Mouse (Mus musculus) hindbrain, postnatal 0 days (tissue): ENCODE measurements at regions not wholly inside any gene's neighbourhood (a gene's known extent, or its start where the extent isn't known, plus 50 kb on each side); places are given as distances from the start of the nearest gene placed in this dataset.
A peak's percentile ranks its signal among the peaks of the same experiment; 100 is the strongest.

Source experiments
- ATAC-seq: fragments of 200-750 bp; cut with Nextera tagmentation; 2 replicates; pipeline ENCODE4 v1.8.0; 2017; ENCODE audit warnings: mild to moderate bottlenecking, moderate TSS enrichment, moderate library complexity
- DNase-seq: peaks from one replicate; pipeline ENCODE4 v3.0.0-alpha.2; 2015; ENCODE audit warnings: low spot score
- H3K27ac ChIP-seq: fragments of 300-500 bp; sonication (generic); 2 replicates; pipeline ENCODE4 v1.5.1; 2014; ENCODE audit warnings: mild to moderate bottlenecking
- H3K27me3 ChIP-seq: fragments of 300-500 bp; sonication (generic); 2 replicates; pipeline ENCODE4 v1.6.1; 2014; ENCODE audit warnings: low read length, mixed read lengths; ENCODE audit not compliant: insufficient read depth
- H3K36me3 ChIP-seq: fragments of 300-500 bp; sonication (generic); 2 replicates; pipeline ENCODE4 v1.6.1; 2014; ENCODE audit warnings: low read length, mixed read lengths; ENCODE audit not compliant: insufficient read depth
- H3K4me1 ChIP-seq: fragments of 300-500 bp; sonication (generic); 2 replicates; pipeline ENCODE4 v1.6.1; 2014; ENCODE audit warnings: antibody characterized with exemption, low read length, mixed read lengths; ENCODE audit not compliant: insufficient read depth
- H3K4me2 ChIP-seq: fragments of 300-500 bp; sonication (generic); 2 replicates; pipeline ENCODE4 v1.6.1; 2014; ENCODE audit warnings: low read depth, mild to moderate bottlenecking, low read length, moderate library complexity, mixed read lengths
- H3K4me3 ChIP-seq: fragments of 300-500 bp; sonication (generic); 2 replicates; pipeline ENCODE4 v1.5.1; 2014; ENCODE audit warnings: low read length
- H3K9ac ChIP-seq: fragments of 300-500 bp; sonication (generic); replicated peaks from 2 replicates; pipeline ENCODE4 v1.6.1; 2014; ENCODE audit warnings: mild to moderate bottlenecking, low read length, moderate library complexity, mixed read lengths
- H3K9me3 ChIP-seq: fragments of 300-500 bp; sonication (generic); 2 replicates; pipeline ENCODE4 v1.6.1; 2016; ENCODE audit warnings: low read length, mixed read lengths
- CTCF ChIP-seq: IDR thresholded peaks from 2 replicates; pipeline ENCODE4 v1.5.1; 2016; ENCODE audit warnings: antibody characterized with exemption, control low read depth, low read depth
- WGBS: fragments of 180-500 bp; shearing (Covaris S2); extraction: QIAGEN DNeasy Blood & Tissue Kit; methylation state at CpG from one replicate; pipeline ENCODE4 v1.1.7; 2014; 5-methylcytosine and 5-hydroxymethylcytosine counted together

DNA sequence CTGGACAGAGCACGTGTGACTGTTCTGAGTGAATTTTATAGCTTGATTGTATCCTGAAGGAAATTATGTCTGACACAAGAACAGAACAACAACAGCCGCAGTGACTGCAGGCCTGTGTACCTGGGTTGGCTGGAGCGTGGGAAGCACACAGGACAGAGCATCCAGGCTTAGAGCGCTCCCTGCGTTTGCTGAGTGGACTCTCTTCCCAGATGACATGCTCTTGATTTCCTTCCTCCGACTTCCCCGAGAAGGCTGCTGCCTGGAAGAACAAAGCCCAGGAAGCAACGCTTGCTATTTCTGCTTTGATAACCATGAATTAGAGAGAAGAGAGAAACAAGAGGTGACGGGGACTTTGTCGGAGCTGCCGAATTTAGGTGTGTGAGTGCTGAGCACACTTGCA, 532.2 kb downstream of the 1810013L24Rik start:
- no peaks in the 10 kb centered on the region for H3K27me3 ChIP-seq
- TF ChIP-seq CTCF = 0 out of 2 replicates have a peak, but pooled peaks have one; percentile 31
- H3K9me3 ChIP-seq = no peaks in the 10 kb centered on the region
- H3K4me1 ChIP-seq = no peaks in the 10 kb centered on the region
- H3K36me3 ChIP-seq = no peaks in the 10 kb centered on the region
- H3K9ac ChIP-seq = no peak overlapping the region
- H3K27ac ChIP-seq = no peak overlapping the region
- ATAC-seq (no peak), DNase-seq (peak; percentile 14)
- WGBS = 43% methylated on average over 11 of the region's 11 CpGs
- no peak overlapping the region for H3K4me2 ChIP-seq
- no peak overlapping the region for H3K4me3 ChIP-seq

DNA sequence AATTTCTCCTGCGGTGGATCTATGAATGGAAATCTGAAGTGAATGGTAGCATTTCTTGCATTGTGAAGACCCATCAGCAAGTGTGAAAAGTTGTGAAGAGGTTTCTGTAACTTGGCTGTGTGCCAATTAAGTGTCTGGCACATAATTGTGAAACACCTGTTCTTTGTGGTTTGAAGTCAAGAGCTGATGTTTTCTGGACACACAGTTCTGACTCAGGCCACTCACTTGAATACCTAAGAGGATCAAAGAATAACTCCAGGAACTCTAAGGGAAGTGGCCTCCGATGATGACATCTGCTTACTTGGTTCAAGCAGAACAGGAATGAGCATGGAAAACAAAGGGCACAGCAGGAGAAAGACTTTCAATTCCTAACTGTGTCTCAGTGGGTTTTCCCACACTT, 534.2 kb downstream of the 1810013L24Rik start:
- no peak overlapping the region for H3K4me3 ChIP-seq
- no peak overlapping the region for H3K27ac ChIP-seq
- H3K27me3 ChIP-seq = no peaks in the 10 kb centered on the region
- no peak overlapping the region for H3K9ac ChIP-seq
- no peak for TF ChIP-seq CTCF
- H3K9me3 ChIP-seq = no peaks in the 10 kb centered on the region
- 45% methylated on average over 2 of the region's 2 CpGs for WGBS
- no peaks in the 10 kb centered on the region for H3K36me3 ChIP-seq
- H3K4me1 ChIP-seq = no peaks in the 10 kb centered on the region
- peak; percentile 8 for DNase-seq
- no peak overlapping the region for H3K4me2 ChIP-seq
- ATAC-seq = no peak

DNA sequence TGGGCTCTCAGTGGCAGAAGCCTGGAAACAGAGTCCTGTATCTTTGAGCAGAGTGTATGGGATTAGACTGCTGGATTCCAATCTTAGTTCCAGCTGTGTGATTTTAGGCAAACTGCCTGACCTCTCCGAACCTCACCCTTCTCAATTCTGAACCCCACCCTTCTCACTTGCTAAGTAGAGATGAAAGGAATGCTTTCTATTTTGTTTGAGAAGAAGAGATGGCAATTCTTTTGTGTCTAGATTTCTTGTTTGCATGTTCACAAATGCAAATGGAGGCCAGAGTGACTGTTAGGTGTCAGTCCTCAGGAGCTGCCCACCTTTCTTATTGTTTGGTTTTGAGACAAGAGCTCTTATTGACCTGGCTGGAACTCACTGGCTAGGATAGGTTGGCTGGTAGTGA, 561.1 kb downstream of the 1810013L24Rik start:
- H3K9ac ChIP-seq = no peak overlapping the region
- no peak for DNase-seq
- H3K4me3 ChIP-seq = no peak overlapping the region
- 48% methylated on average over 1 of the region's 1 CpGs for WGBS
- no peaks in the 10 kb centered on the region for H3K9me3 ChIP-seq
- no peak overlapping the region for H3K27ac ChIP-seq
- no peaks in the 10 kb centered on the region for H3K27me3 ChIP-seq
- H3K4me2 ChIP-seq = no peak overlapping the region
- ATAC-seq = no peak
- no peaks in the 10 kb centered on the region for H3K36me3 ChIP-seq
- no peaks in the 10 kb centered on the region for H3K4me1 ChIP-seq
- no peak for TF ChIP-seq CTCF

DNA sequence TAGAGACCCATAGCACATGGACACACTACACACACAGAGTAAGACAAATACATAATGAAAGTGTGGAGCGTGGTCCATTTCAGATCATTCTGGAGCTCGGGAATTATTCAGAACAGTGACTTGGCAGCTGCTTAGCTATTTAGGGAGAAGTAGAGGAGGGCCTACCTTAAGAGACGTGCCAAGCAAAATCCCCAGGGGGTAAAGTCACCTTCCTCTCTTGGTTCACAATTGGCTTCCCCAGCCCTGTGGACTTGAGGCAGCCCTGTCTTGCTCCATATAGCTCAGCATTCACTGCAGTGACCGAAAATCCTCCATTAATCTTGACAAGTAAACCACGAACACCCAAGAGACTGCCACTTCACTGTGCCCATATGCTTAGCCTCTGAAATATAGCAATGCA, 574.8 kb downstream of the 1810013L24Rik start:
- 77% methylated on average over 5 of the region's 5 CpGs for WGBS
- no peak for ATAC-seq
- DNase-seq = no peak
- no peaks in the 10 kb centered on the region for H3K4me1 ChIP-seq
- H3K4me2 ChIP-seq = no peak overlapping the region
- no peak overlapping the region for H3K4me3 ChIP-seq
- H3K27ac ChIP-seq = no peak overlapping the region
- H3K27me3 ChIP-seq = no peaks in the 10 kb centered on the region
- H3K36me3 ChIP-seq = no peaks in the 10 kb centered on the region
- no peak overlapping the region for H3K9ac ChIP-seq
- no peak for TF ChIP-seq CTCF
- H3K9me3 ChIP-seq = no peaks in the 10 kb centered on the region

DNA sequence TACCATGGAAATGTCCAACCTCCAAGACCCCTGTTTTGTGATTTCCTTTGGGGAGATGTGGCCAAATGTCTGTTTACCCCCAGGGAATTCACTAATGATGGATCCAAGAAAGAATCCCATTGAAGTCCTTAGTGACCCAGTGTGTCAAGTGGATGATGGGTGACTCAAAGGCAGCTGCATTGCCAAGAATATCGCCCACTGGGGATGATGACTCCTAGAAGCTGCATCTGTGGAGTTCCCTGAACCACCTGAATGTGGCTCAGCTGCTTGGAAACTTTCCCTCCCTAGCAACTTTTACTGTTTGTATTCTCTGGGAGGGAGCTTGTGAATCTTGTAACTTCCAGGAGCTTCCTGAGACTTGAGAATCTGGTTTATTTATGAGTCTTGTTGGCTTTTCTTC, 578.3 kb downstream of the 1810013L24Rik start:
- Histone ChIP-seq H3K9ac (no peak overlapping the region), H3K9me3 (no peaks in the 10 kb centered on the region), H3K4me2 (no peak overlapping the region), H3K4me3 (no peak overlapping the region), H3K27me3 (no peaks in the 10 kb centered on the region), H3K4me1 (no peaks in the 10 kb centered on the region), H3K27ac (no peak overlapping the region), H3K36me3 (no peaks in the 10 kb centered on the region)
- DNase-seq (no peak), ATAC-seq (no peak)
- no peak for TF ChIP-seq CTCF
- 86% methylated on average over 1 of the region's 1 CpGs for WGBS

DNA sequence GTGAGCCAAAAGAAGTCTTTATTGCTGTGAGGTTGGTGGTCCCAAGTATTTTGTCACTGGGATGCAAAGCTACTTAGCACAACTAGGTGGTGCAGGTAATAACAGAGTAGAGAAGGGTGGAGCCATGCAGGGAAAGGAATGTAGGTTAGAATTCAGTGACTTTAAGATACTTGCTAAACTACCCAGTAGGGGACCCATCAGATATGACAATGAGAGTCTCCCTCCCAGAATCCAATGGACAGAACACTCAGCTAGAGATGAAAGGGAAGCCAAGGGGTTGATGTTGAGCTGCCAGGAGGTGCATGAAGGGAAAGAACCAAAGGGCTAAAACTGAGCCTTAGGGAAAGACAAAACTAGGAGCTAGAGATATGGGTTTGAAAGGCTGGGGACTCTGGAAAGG, 564.9 kb downstream of the Grin2a start:
- Histone ChIP-seq H3K4me3 (no peak overlapping the region), H3K9me3 (no peaks in the 10 kb centered on the region), H3K4me1 (no peaks in the 10 kb centered on the region), H3K27me3 (no peaks in the 10 kb centered on the region), H3K9ac (no peak overlapping the region), H3K27ac (no peak overlapping the region), H3K4me2 (no peak overlapping the region), H3K36me3 (no peaks in the 10 kb centered on the region)
- no peak for ATAC-seq
- DNase-seq = no peak
- TF ChIP-seq CTCF = no peak

DNA sequence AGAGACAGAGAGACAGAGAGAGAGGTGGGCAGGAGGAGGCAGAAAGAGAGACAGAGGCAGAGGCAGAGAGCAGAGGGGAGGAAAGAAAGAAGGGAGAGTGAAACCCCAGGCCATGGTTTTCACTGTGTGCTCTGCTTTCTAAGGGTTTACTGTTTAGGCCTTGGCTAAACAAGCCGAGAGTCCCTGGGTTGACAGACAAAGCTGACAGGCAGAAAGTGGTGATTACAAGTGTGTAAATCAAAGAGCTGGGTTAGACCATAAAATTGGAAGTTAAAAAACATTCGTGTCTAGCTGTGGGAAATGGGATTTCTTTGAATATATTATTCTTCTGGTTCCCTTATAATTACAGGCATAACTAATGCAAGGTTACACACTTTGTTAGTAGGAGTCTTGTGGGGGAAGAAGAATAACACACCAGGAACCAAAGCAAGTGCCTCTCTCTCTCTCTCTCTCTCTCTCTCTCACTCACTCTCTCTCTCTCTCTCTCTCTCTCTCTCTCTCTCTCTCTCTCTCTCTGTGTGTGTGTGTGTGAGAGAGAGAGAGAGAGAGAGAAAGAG, 556.0 kb downstream of the Grin2a start:
- no peak for TF ChIP-seq CTCF
- ATAC-seq (no peak), DNase-seq (no peak)
- WGBS = 20% methylated on average over 2 of the region's 2 CpGs
- H3K36me3 ChIP-seq = no peaks in the 10 kb centered on the region
- no peaks in the 10 kb centered on the region for H3K9me3 ChIP-seq
- H3K4me1 ChIP-seq = no peaks in the 10 kb centered on the region
- H3K4me2 ChIP-seq = no peak overlapping the region
- H3K27me3 ChIP-seq = no peaks in the 10 kb centered on the region
- H3K4me3 ChIP-seq = no peak overlapping the region
- no peak overlapping the region for H3K27ac ChIP-seq
- H3K9ac ChIP-seq = no peak overlapping the region
